Mouse (Mus musculus) hindbrain, embryonic 16.5 days (tissue): Measurements from ENCODE around the gene Mansc1. TPM values are rescaled to one million over a fixed set of nuclear protein-coding genes. Genes with fewer than 3 reads are reported as not detected.

Source experiments
- ATAC-seq: fragments of 200-750 bp; cut with Nextera tagmentation; 2 replicates; pipeline ENCODE4 v1.8.0; 2017; ENCODE audit warnings: moderate TSS enrichment, moderate library complexity
- H3K27ac ChIP-seq: fragments of 300-500 bp; sonication (generic); 2 replicates; pipeline ENCODE4 v1.5.1; 2014; ENCODE audit warnings: low read depth, mild to moderate bottlenecking, control low read depth, low read length, moderate library complexity
- H3K27me3 ChIP-seq: fragments of 300-500 bp; sonication (generic); replicated peaks from 2 replicates; pipeline ENCODE4 v1.6.1; 2014; ENCODE audit warnings: low read length; ENCODE audit not compliant: control insufficient read depth, insufficient read depth
- H3K36me3 ChIP-seq: fragments of 300-500 bp; sonication (generic); 2 replicates; pipeline ENCODE4 v1.6.1; 2014; ENCODE audit warnings: mild to moderate bottlenecking, low read length, moderate library complexity, mixed read lengths; ENCODE audit not compliant: control insufficient read depth, insufficient read depth
- H3K4me1 ChIP-seq: fragments of 300-500 bp; sonication (generic); 2 replicates; pipeline ENCODE4 v1.6.1; 2014; ENCODE audit warnings: low read depth, low read length; ENCODE audit not compliant: control insufficient read depth, insufficient read depth
- H3K4me2 ChIP-seq: fragments of 300-500 bp; sonication (generic); 2 replicates; pipeline ENCODE4 v1.6.1; 2014; ENCODE audit warnings: mild to moderate bottlenecking, low read length, control low read depth, moderate library complexity
- H3K4me3 ChIP-seq: fragments of 300-500 bp; sonication (generic); 2 replicates; pipeline ENCODE4 v1.5.1; 2014; ENCODE audit warnings: mild to moderate bottlenecking, low read length, control low read depth, moderate library complexity
- H3K9ac ChIP-seq: fragments of 300-500 bp; sonication (generic); 2 replicates; pipeline ENCODE4 v1.6.1; 2014; ENCODE audit warnings: low read depth, mild to moderate bottlenecking, control low read depth, low read length, moderate library complexity
- H3K9me3 ChIP-seq: fragments of 300-500 bp; sonication (generic); 2 replicates; pipeline ENCODE4 v1.6.1; 2014; ENCODE audit warnings: mild to moderate bottlenecking, low read length, moderate library complexity; ENCODE audit not compliant: control insufficient read depth
- WGBS: fragments of 180-500 bp; shearing (Covaris S2); extraction: QIAGEN DNeasy Blood & Tissue Kit; methylation state at CpG from one replicate; pipeline ENCODE4 v1.1.7; 2014; 5-methylcytosine and 5-hydroxymethylcytosine counted together
- polyA plus RNA-seq: library from polyadenylated mRNA; unstranded; fragments of >200 nt; fragmentation: Nextera tagmentation; extraction: Ambion mirVana; gene quantifications from 2 replicates; pipeline ENCODE4 v1.2.1, GENCODE M21; 2015

The Mansc1 gene
- polyA plus RNA-seq, 1 experiment from 2014 or later = 1.3 TPM

- no peak overlapping the region for H3K4me3 ChIP-seq
- no peaks in the 10 kb centered on the region for H3K4me1 ChIP-seq
- no peaks in the 10 kb centered on the region for H3K36me3 ChIP-seq
- no peaks in the 10 kb centered on the region for H3K9me3 ChIP-seq
- H3K4me2 ChIP-seq = no peak overlapping the region
- 66% methylated on average over 6 of the region's 6 CpGs for WGBS
- H3K27me3 ChIP-seq = no peaks in the 10 kb centered on the region
- H3K9ac ChIP-seq = no peak overlapping the region
- no peak for ATAC-seq
- no peak overlapping the region for H3K27ac ChIP-seq
These were observed 25.7 kb downstream of the Mansc1 start for GRCm38 (mm10) chr6:134606540-134606939.

- no peak for ATAC-seq
- H3K27me3 ChIP-seq = no peaks in the 10 kb centered on the region
- no peaks in the 10 kb centered on the region for H3K4me1 ChIP-seq
- WGBS = 94% methylated on average over 3 of the region's 3 CpGs
- no peak overlapping the region for H3K27ac ChIP-seq
- no peak overlapping the region for H3K4me3 ChIP-seq
- H3K9me3 ChIP-seq = no peaks in the 10 kb centered on the region
- no peak overlapping the region for H3K9ac ChIP-seq
- no peaks in the 10 kb centered on the region for H3K36me3 ChIP-seq
- H3K4me2 ChIP-seq = no peak overlapping the region
These were observed 27.1 kb downstream of the Mansc1 start for GRCm38 (mm10) chr6:134605196-134605595.

DNA sequence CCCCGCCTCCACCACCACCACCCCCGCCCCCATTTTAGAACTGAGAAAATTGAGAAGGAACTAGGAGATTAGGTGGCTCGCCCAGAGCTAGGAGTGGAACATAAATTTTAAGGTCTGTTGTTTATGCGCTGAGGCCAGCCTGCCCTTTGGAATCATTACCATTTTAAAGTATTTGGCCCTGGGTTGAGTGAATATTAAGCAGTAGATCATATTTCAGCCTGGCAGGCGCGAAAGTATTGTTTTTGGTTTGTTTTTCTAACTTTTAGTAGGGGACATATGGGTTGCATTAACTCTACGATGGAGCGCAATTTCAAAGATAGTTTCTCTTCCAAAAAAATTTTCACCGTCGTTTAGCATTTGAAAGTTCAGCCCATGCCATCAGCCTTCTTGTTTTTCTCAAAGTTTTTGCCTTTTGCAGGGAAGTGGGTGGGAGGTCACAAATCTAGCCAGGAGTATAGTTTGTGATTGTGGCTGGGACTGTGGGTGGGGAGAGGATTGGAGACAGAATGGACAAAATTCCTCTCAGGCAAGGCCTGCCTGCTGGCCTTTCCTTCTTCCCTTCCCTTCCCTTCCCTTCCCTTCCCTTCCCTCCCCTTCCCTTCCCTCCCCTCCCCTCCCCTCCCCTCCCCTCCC, 29.8 kb downstream of the Mansc1 start:
- Histone ChIP-seq H3K4me2 (no peak overlapping the region), H3K27me3 (no peaks in the 10 kb centered on the region), H3K9ac (no peak overlapping the region), H3K36me3 (no peaks in the 10 kb centered on the region), H3K4me1 (no peaks in the 10 kb centered on the region), H3K27ac (no peak overlapping the region), H3K9me3 (peaks cover 2% of the 10 kb centered on the region; the same call in 1 of the 2 replicates), H3K4me3 (no peak overlapping the region)
- WGBS = 58% methylated on average over 10 of the region's 10 CpGs
- no peak for ATAC-seq

DNA sequence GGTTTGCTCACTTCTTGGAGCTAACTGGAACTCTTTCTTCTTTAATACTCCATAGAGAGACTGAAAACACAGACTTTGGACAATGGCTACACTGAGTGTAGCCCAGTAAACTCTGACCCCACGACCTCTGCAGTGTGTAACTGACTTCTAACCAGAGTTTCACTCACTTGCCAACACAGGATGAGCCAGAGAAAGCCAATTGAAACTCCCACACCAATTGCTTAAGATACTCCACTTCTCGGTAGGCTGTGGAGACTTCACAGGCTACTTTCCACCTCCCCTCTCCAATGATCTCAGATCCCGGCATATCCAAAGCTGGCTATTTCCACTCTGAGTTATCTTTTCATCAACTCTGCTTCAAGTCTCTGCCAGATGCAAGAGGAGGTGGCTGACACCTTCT, 30.5 kb downstream of the Mansc1 start:
- Histone ChIP-seq H3K4me2 (no peak overlapping the region), H3K36me3 (no peaks in the 10 kb centered on the region), H3K4me3 (no peak overlapping the region), H3K9ac (no peak overlapping the region), H3K9me3 (peaks cover 2% of the 10 kb centered on the region; the same call in 1 of the 2 replicates), H3K27ac (no peak overlapping the region), H3K4me1 (no peaks in the 10 kb centered on the region), H3K27me3 (no peaks in the 10 kb centered on the region)
- WGBS = 54% methylated on average over 3 of the region's 3 CpGs
- ATAC-seq = no peak

DNA sequence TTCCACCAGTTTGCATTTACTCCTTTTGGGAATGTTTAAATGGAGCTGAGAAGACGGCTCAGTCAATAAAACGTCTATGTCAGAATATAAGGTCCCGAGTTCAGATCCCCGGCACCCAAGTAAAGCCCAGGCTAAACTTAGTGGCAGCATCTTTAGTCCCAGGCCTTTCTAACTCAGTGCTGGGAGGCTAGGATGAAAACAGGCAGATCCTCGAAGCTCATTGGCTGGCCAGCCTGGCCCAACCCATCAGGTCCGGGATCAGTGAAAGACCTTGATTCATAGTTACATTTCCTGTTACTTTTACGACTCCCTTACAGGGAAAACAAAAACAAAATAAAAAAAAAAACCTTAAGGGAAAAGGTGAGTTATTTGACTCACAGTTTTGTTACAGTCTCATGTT, 31.2 kb downstream of the Mansc1 start:
- WGBS = 67% methylated on average over 7 of the region's 7 CpGs
- H3K27ac ChIP-seq = no peak overlapping the region
- no peak for ATAC-seq

GRCm38 (mm10) chr6:134599239-134599638, 33.0 kb downstream of the Mansc1 start:
- ATAC-seq = no peak
- Histone ChIP-seq H3K36me3 (no peaks in the 10 kb centered on the region), H3K9ac (no peak overlapping the region), H3K4me2 (no peak overlapping the region), H3K9me3 (peaks cover 2% of the 10 kb centered on the region; the same call in 1 of the 2 replicates), H3K27ac (no peak overlapping the region), H3K4me1 (no peaks in the 10 kb centered on the region), H3K4me3 (no peak overlapping the region), H3K27me3 (no peaks in the 10 kb centered on the region)
- 67% methylated on average over 1 of the region's 1 CpGs for WGBS

More for the DNA sequence above, 31.2 kb downstream of the Mansc1 start:
- Histone ChIP-seq H3K4me2 (no peak overlapping the region), H3K27me3 (no peaks in the 10 kb centered on the region), H3K4me3 (no peak overlapping the region), H3K9ac (no peak overlapping the region), H3K4me1 (no peaks in the 10 kb centered on the region), H3K9me3 (peaks cover 2% of the 10 kb centered on the region; the same call in 1 of the 2 replicates), H3K36me3 (no peaks in the 10 kb centered on the region)

DNA sequence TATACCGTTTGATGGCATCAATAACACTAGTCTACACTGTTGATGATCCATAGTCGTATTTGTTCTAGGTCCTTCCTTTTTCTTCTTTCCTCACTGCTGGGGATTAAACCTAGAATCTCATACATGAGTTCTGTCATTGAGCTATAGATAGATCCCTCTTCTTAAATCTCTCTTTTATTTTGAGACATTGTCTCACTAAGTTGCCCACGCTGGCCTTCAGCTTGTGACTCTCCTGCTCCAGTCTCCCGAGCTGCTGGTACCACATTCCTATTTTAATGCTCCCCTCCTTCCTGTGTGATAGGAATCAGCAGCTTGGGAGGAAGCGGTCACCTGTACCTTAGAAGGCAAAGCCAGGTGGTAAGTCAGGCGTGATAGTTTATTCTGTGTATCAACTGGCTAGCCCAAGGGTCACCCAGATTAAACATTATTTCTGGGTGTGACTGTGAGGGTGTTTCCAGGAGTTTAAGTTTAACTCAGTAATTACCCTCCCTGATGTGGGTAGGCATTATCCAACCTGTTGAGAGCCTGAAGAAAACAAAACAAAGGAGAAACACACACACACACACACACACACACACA, 34.5 kb downstream of the Mansc1 start:
- H3K27me3 ChIP-seq = no peaks in the 10 kb centered on the region
- no peaks in the 10 kb centered on the region for H3K36me3 ChIP-seq
- H3K4me2 ChIP-seq = no peak overlapping the region
- no peak overlapping the region for H3K27ac ChIP-seq
- H3K9me3 ChIP-seq = peaks cover 2% of the 10 kb centered on the region; the same call in 1 of the 2 replicates
- ATAC-seq = no peak
- H3K9ac ChIP-seq = no peak overlapping the region
- 92% methylated on average over 6 of the region's 6 CpGs for WGBS
- no peaks in the 10 kb centered on the region for H3K4me1 ChIP-seq
- no peak overlapping the region for H3K4me3 ChIP-seq

GRCm38 (mm10) chr6:134594569-134595442, 37.5 kb downstream of the Mansc1 start:
- no peaks in the 10 kb centered on the region for H3K36me3 ChIP-seq
- no peaks in the 10 kb centered on the region for H3K4me1 ChIP-seq
- WGBS = 82% methylated on average over 21 of the region's 21 CpGs
- peaks cover 2% of the 10 kb centered on the region; the same call in 1 of the 2 replicates for H3K9me3 ChIP-seq
- H3K4me2 ChIP-seq = no peak overlapping the region; the same call in 1 of the 2 replicates
- H3K4me3 ChIP-seq = no peak overlapping the region
- H3K27ac ChIP-seq = no peak overlapping the region
- no peak for ATAC-seq
- no peaks in the 10 kb centered on the region for H3K27me3 ChIP-seq
- no peak overlapping the region for H3K9ac ChIP-seq

DNA sequence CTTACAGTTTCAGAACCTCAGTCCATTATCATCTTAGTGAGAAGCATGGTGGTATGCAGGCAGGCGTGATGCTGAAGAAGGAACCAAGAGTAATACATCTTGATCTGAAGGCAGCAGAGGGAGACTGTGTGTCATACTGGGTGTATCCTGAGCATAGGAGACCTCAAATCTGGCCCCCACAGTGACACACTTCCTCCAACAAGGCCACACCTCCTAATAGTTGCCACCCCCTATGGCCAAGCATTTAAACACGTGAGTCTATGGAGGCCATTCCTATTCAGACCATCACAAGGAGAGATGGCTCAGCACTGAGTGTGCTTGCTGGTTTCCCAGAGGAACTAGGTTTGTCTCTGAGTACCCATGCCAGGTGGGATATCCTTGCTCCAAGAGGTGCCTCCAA, 40.7 kb downstream of the Mansc1 start:
- no peak for ATAC-seq
- 78% methylated on average over 2 of the region's 2 CpGs for WGBS
- Histone ChIP-seq H3K4me3 (no peak overlapping the region), H3K27ac (no peak overlapping the region), H3K4me2 (no peak overlapping the region), H3K9ac (no peak overlapping the region), H3K9me3 (no peaks in the 10 kb centered on the region), H3K36me3 (no peaks in the 10 kb centered on the region), H3K4me1 (no peaks in the 10 kb centered on the region), H3K27me3 (no peaks in the 10 kb centered on the region)
